Mouse (Mus musculus) CH12.LX (cell line): ENCODE results near the gene Foxe1. TPM values are rescaled to one million over a fixed set of nuclear protein-coding genes. Genes with fewer than 3 reads are reported as not detected.

Experiments used
- DNase-seq: peaks from one replicate; pipeline ENCODE4 v3.0.0-alpha.2; 2013; ENCODE audit errors: extremely low read depth
- H3K27ac ChIP-seq: 2 replicates; pipeline ENCODE4 v1.5.1; 2012; ENCODE audit warnings: low read depth, mild to moderate bottlenecking, control low read depth, moderate library complexity; ENCODE audit not compliant: insufficient read depth
- H3K27me3 ChIP-seq: replicated peaks from 2 replicates; pipeline ENCODE3; 2012; ENCODE audit warnings: inconsistent platforms
- H3K36me3 ChIP-seq, 2 experiments: replicated peaks in 1 of 2; 2 replicates each; pipeline versions ENCODE3 to v1.6.1; 2012; ENCODE audit warnings: inconsistent platforms in 1 of 2, low read length in 1 of 2, mild to moderate bottlenecking in 1 of 2, mixed read lengths in 1 of 2, moderate library complexity in 1 of 2; ENCODE audit not compliant: control insufficient read depth in 1 of 2, insufficient read depth in 1 of 2
- H3K4me1 ChIP-seq, 2 experiments: 2 replicates each; pipeline ENCODE4 v1.6.1; 2012; ENCODE audit warnings: inconsistent platforms in 1 of 2, moderate library complexity in 1 of 2; ENCODE audit not compliant: insufficient read depth in 2 of 2, control insufficient read depth in 1 of 2
- H3K4me2 ChIP-seq: 2 replicates; pipeline ENCODE4 v1.6.1; 2012; ENCODE audit warnings: low read depth, mild to moderate bottlenecking, control low read depth; ENCODE audit not compliant: poor library complexity, insufficient read depth, severe bottlenecking
- H3K4me3 ChIP-seq, 3 experiments: fragments of 150-350 bp in 1 of 3; sonication (generic) in 1 of 3; replicated peaks in 1 of 3; 2 replicates each; pipeline versions ENCODE3 to v1.5.1; 2011 to 2012; ENCODE audit warnings: low read depth in 2 of 3, low read length in 2 of 3, mild to moderate bottlenecking in 2 of 3, moderate library complexity in 2 of 3, control low read depth in 1 of 3, improper control_type of control experiment in 1 of 3, inconsistent platforms in 1 of 3, mixed read lengths in 1 of 3; ENCODE audit not compliant: poor library complexity in 1 of 3
- H3K79me2 ChIP-seq: replicated peaks from 2 replicates; pipeline ENCODE4 v1.6.1; 2012; ENCODE audit warnings: mild to moderate bottlenecking, moderate library complexity; ENCODE audit not compliant: control insufficient read depth, poor library complexity, insufficient read depth, severe bottlenecking; ENCODE audit errors: extremely low read depth
- H3K9ac ChIP-seq: 2 replicates; pipeline ENCODE4 v1.6.1; 2012; ENCODE audit warnings: low read depth, mild to moderate bottlenecking, control low read depth, moderate library complexity; ENCODE audit not compliant: insufficient read depth
- H3K9me3 ChIP-seq: replicated peaks from 2 replicates; pipeline ENCODE3; 2012; ENCODE audit warnings: low read length, inconsistent platforms, mixed read lengths
- BHLHE40 ChIP-seq: IDR thresholded peaks from 2 replicates; pipeline ENCODE4 v1.6.1; 2011; ENCODE audit warnings: mild to moderate bottlenecking, low read depth, low read length, improper control_type of control experiment
- CHD1 ChIP-seq: IDR thresholded peaks from 2 replicates; pipeline ENCODE4 v1.6.1; 2012; ENCODE audit warnings: low read depth, low read length, improper control_type of control experiment, inconsistent platforms
- CTCF ChIP-seq, 2 experiments: IDR thresholded peaks in 1 of 2; conservative IDR thresholded peaks in 1 of 2; 2 replicates each; pipeline ENCODE4 v1.5.1; 2011 to 2012; ENCODE audit warnings: low read depth in 2 of 2, low read length in 2 of 2, improper control_type of control experiment in 1 of 2, inconsistent platforms in 1 of 2, mild to moderate bottlenecking in 1 of 2, moderate library complexity in 1 of 2
- E2F4 ChIP-seq: IDR thresholded peaks from 2 replicates; pipeline ENCODE4 v1.6.1; 2011; ENCODE audit warnings: low read depth, low read length, improper control_type of control experiment; ENCODE audit not compliant: insufficient replicate concordance
- ELF1 ChIP-seq: IDR thresholded peaks from 2 replicates; pipeline ENCODE4 v1.6.1; 2014; ENCODE audit warnings: low read depth, mild to moderate bottlenecking, inconsistent platforms, low read length, improper control_type of control experiment
- ETS1 ChIP-seq: conservative IDR thresholded peaks from 2 replicates; pipeline ENCODE4 v1.6.1; 2012; ENCODE audit warnings: low read depth, mild to moderate bottlenecking, inconsistent platforms, low read length, improper control_type of control experiment, moderate library complexity
- JUND ChIP-seq: conservative IDR thresholded peaks from 2 replicates; pipeline ENCODE4 v1.6.1; 2011; ENCODE audit warnings: low read depth, low read length, improper control_type of control experiment
- MAX ChIP-seq: IDR thresholded peaks from 2 replicates; pipeline ENCODE4 v1.6.1; 2011; ENCODE audit warnings: low read length, improper control_type of control experiment
- MYC ChIP-seq: IDR thresholded peaks from 2 replicates; pipeline ENCODE4 v1.6.1; 2011; ENCODE audit warnings: low read depth, mild to moderate bottlenecking, improper control_type of control experiment, low read length
- NELFE ChIP-seq: IDR thresholded peaks from 2 replicates; pipeline ENCODE4 v1.6.1; 2011; ENCODE audit warnings: low read depth, low read length, improper control_type of control experiment
- POLR2A ChIP-seq: IDR thresholded peaks from 2 replicates; pipeline ENCODE4 v1.6.1; 2011; ENCODE audit warnings: low read depth, mild to moderate bottlenecking, improper control_type of control experiment, low read length
- RAD21 ChIP-seq: IDR thresholded peaks from 2 replicates; pipeline ENCODE4 v1.6.1; 2011; ENCODE audit warnings: low read depth, mild to moderate bottlenecking, low read length, improper control_type of control experiment, moderate library complexity
- RCOR1 ChIP-seq: conservative IDR thresholded peaks from 2 replicates; pipeline ENCODE4 v1.6.1; 2012; ENCODE audit warnings: low read depth, mild to moderate bottlenecking, inconsistent platforms, low read length, improper control_type of control experiment
- SIN3A ChIP-seq: IDR thresholded peaks from 2 replicates; pipeline ENCODE4 v1.6.1; 2012; ENCODE audit warnings: low read length, improper control_type of control experiment, inconsistent platforms
- SMC3 ChIP-seq: IDR thresholded peaks from 2 replicates; pipeline ENCODE4 v1.6.1; 2011; ENCODE audit warnings: low read depth, low read length, improper control_type of control experiment
- TBP ChIP-seq: conservative IDR thresholded peaks from 2 replicates; pipeline ENCODE4 v1.6.1; 2011; ENCODE audit warnings: low read depth, low read length, improper control_type of control experiment
- UBTF ChIP-seq: IDR thresholded peaks from 2 replicates; pipeline ENCODE4 v1.6.1; 2012; ENCODE audit warnings: low read depth, mild to moderate bottlenecking, inconsistent platforms, low read length, improper control_type of control experiment, moderate library complexity
- ZC3H11A ChIP-seq: IDR thresholded peaks from 2 replicates; pipeline ENCODE4 v1.6.1; 2012; ENCODE audit warnings: low read depth, mild to moderate bottlenecking, inconsistent platforms, low read length, improper control_type of control experiment
- dilution Hi-C: fragments of 300-500 bp; cut with MboI; formaldehyde crosslinking; loops from 2 replicates; pipeline ENCODE4 v1.14.3; 2020; ENCODE audit warnings: low sequenced_read_pairs; ENCODE audit not compliant: extremely low pct_unique_long_range_greater_than_20kb, extremely low pct_ligation_motif_present
- in situ Hi-C: fragments of 300-500 bp; cut with MboI; formaldehyde crosslinking; loops from 3 replicates; pipeline ENCODE4 v1.14.3; 2019; ENCODE audit warnings: low sequenced_read_pairs, low pct_ligation_motif_present, low pct_unique_long_range_greater_than_20kb, mixed read lengths
- polyA plus RNA-seq: library from polyadenylated mRNA; unstranded; fragments of >175 nt; gene quantifications from 2 replicates; pipeline ENCODE4 v1.2.1, GENCODE M21; 2012; ENCODE audit warnings: low read depth; ENCODE audit not compliant: insufficient read length
- total RNA-seq, 2 experiments: library from RNA; depleted of rRNA; stranded (reverse); fragments of 300-350 nt in 1 of 2; fragments of >200 nt in 1 of 2; gene quantifications; 2 replicates each; pipeline ENCODE4 v1.2.3; 2012 to 2014

The Foxe1 gene
- total and polyA plus RNA-seq, 3 experiments, result not detected

- in situ Hi-C loops (loop anchor here (5.0 kb wide), 1 partner anchor 57 kb away; no protein-coding TSS in a partner anchor), dilution Hi-C loops (no loop called here)
- H3K4me3 ChIP-seq, result peak overlapping the region in 2 of 3 experiments; percentile 60 to 78
- H3K79me2 ChIP-seq, result no peaks in the 10 kb centered on the region
- no peak overlapping the region for H3K27ac ChIP-seq
- H3K27me3 ChIP-seq, result no peaks in the 10 kb centered on the region
- no peaks in the 10 kb centered on the region for H3K9me3 ChIP-seq
- TF ChIP-seq SMC3, result peak; percentile 72
- no peak for TF ChIP-seq JUND
- peak; percentile 70 for TF ChIP-seq RAD21
- peak; percentile 84; the same call in 1 of the 2 replicates for TF ChIP-seq MYC
- 0 out of 2 replicates have a peak, but pooled peaks have one; percentile 17 for TF ChIP-seq NELFE
- TF ChIP-seq TBP, result peak; percentile 65; the same call in 1 of the 2 replicates
- peak; percentile 69 for TF ChIP-seq MAX
- TF ChIP-seq ZC3H11A, result no peak
- TF ChIP-seq SIN3A, result 0 out of 2 replicates have a peak, but pooled peaks have one; percentile 71
- TF ChIP-seq E2F4, result no peak
- TF ChIP-seq POLR2A, result peak; percentile 42; the same call in 1 of the 2 replicates
- no peak for TF ChIP-seq CHD1
- TF ChIP-seq CTCF (conservative IDR thresholded peaks at IDR 0.05 in 1 of 2, IDR thresholded peaks at IDR 0.05 in 1 of 2; ENCODE audit: low read depth in 2 of 2, low read length in 2 of 2), result peak; percentile 90 to 94
- H3K36me3 ChIP-seq, result peaks cover 11 to 19% of the 10 kb centered on the region in 2 experiments
- peak; percentile 94 for DNase-seq
- H3K4me1 ChIP-seq, result peaks cover 0 to 38% of the 10 kb centered on the region in 2 experiments; a peak in 2 of 4 replicates
- peak overlapping the region; percentile 80 for H3K4me2 ChIP-seq
- peak overlapping the region; percentile 100; the same call in 1 of the 2 replicates for H3K9ac ChIP-seq
Measured at GRCm38 (mm10) chr4:46390390-46390970, 47.1 kb downstream of the Foxe1 start.

- H3K79me2 ChIP-seq, result no peaks in the 10 kb centered on the region
- no peak overlapping the region for H3K4me2 ChIP-seq
- peak; percentile 34 for DNase-seq
- in situ Hi-C loops (loop anchor here (5.0 kb wide), 1 partner anchor 53 kb away; no protein-coding TSS in a partner anchor), dilution Hi-C loops (no loop called here)
- H3K9ac ChIP-seq, result no peak overlapping the region
- no peaks in the 10 kb centered on the region for H3K27me3 ChIP-seq
- no peak overlapping the region for H3K27ac ChIP-seq
- H3K9me3 ChIP-seq, result no peaks in the 10 kb centered on the region
- no peaks in the 10 kb centered on the region for H3K36me3 ChIP-seq
- TF ChIP-seq BHLHE40, result no peak
- TF ChIP-seq RCOR1, result no peak
- no peak for TF ChIP-seq UBTF
- no peak for TF ChIP-seq POLR2A
- TF ChIP-seq ETS1, result no peak
- no peak for TF ChIP-seq ELF1
- TF ChIP-seq SIN3A, result no peak
- H3K4me3 ChIP-seq, result no peak overlapping the region
- peaks cover 0 to 22% of the 10 kb centered on the region in 2 experiments; a peak in 2 of 4 replicates for H3K4me1 ChIP-seq
Measured at GRCm38 (mm10) chr4:46394388-46394787, 51.0 kb downstream of the Foxe1 start.
